Mouse (Mus musculus): ENCODE measurements around the gene Ddb1. TPM values are rescaled to one million over a fixed set of nuclear protein-coding genes. Genes with fewer than 3 reads are reported as not detected.
"Not testable (repeated sequence)": the region's sequence is repeated elsewhere in the genome, so short reads cannot be mapped to it uniquely, and the experiment has no call there.

Ddb1 gene
- 298 and 349 TPM in 2 replicates for total RNA-seq (2014; rRNA removed; ENCODE audit: low replicate concordance)
- polyA plus RNA-seq (2015; fragmentation: Nextera tagmentation; extraction: Ambion mirVana) = 130 and 137 TPM in 2 replicates

DNA sequence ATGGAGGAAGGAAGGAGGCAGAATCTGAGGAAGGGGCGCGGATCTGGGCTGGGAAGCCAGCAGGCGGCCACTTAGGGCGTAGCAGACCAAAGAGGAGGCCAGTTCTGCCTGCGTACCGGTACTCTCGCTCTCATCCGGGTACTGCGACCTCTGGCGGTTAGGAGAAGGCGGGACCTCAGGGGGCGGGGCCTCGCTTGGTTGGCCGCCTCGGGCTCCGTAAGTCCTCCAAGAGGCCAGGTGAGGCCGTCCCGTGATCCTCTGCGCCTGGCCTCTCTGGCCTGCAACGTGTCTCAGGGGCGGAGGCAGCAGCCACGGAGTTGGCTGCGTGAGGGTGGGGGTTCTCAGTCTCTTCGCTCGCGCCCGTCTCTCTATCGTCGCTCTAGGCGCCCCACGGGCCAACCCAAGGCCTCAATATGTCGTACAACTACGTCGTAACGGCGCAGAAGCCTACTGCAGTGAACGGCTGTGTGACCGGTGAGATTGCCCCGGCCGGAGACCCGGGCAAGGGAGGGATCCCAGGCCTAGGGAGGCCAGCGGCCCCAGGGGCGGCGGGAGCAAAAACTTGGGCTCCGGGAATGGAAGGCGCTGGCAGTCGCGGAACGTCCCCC, at the start of gene Ddb1, which contains the start of gene Tkfc:
TSS of gene Ddb1 (plus strand) at position 35 of the 608 bp plus-strand sequence.
TSS of gene Tkfc (minus strand) at position 362 of the 608 bp plus-strand sequence.
- H3K4me1 ChIP-seq (ENCODE audit: control insufficient read depth, insufficient read depth) = peaks cover 24% of the 10 kb centered on the region
- TF ChIP-seq CTCF (IDR thresholded peaks at IDR 0.05; ENCODE audit: low read depth) (peak; percentile 63), EP300 (IDR thresholded peaks at IDR 0.05; ENCODE audit: low read depth) (peak; percentile 90; the same call in 1 of the 2 replicates)
- DNase-seq (ENCODE audit: low spot score) = peak; percentile 98
- H3K9me3 ChIP-seq (replicated peaks; ENCODE audit: control insufficient read depth, low read length) = no peaks in the 10 kb centered on the region
- peaks cover 31% of the 10 kb centered on the region for H3K36me3 ChIP-seq (replicated peaks; ENCODE audit: control insufficient read depth, insufficient read depth, low read length)
- H3K4me3 ChIP-seq (ENCODE audit: low read depth, low read length) = peak within 1 kb of the TSS; percentile 91
- H3K27ac ChIP-seq (ENCODE audit: low read depth) = peak within 1 kb of the TSS; percentile 94
- peak within 1 kb of the TSS; percentile 79 for H3K4me2 ChIP-seq (ENCODE audit: low read depth, low read length)
- peak; percentile 97 for ATAC-seq (ENCODE audit: insufficient read depth, low read depth)
- H3K27me3 ChIP-seq (ENCODE audit: control insufficient read depth, insufficient read depth, low read length) = no peaks in the 10 kb centered on the region
- H3K9ac ChIP-seq (replicated peaks; ENCODE audit: low read depth, low read length) = peak within 1 kb of the TSS; percentile 87
- WGBS = under 1% methylated on average over 49 of the region's 49 CpGs

DNA sequence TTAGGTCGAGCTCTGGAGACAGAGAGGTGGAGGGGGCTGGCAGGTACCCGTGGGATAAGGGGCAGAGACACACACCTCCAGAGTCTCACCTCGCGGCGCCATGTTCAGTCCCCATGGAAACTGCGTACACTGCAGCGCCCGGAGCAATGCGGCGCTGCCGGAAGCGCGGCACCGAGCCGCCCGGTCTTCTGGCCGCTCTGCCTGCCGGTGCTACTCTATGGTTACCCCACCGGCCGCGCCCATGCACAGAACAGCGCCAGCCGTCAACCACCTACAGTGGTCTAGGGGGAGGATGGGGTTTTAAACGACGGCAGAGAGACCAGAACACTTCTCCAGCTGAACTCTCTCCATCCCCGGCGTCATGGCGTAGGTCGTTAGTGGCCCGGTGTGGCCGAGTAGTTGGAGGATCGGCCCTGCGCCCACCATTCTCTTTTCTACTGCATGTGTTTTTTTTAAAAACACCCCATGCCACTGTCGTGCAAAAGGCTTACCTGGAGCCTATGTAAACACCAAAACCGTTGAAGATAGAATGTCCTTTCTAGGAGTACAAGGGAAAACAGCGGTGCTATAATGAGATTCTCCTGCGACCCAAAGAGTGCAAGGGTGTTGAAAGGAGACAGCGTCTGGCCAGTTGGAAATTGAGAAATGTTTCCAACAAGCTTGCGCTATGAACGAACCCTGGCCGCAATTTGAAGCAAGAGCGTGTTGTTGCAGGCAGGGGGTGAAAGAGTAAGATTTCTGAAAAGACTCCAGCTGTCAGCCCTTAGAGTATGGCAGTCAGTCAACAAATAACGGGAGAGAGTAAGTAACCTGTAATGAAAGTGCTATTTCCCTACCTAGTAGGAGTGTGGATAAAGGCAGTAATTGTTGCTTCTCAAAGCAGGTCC, 49.3 kb upstream of the Ddb1 start, which contains the start of gene Tmem216:
TSS of gene Tmem216 (minus strand) at position 615 of the 887 bp plus-strand sequence.
- H3K4me3 ChIP-seq (ENCODE audit: low read depth, low read length) = peak within 1 kb of the TSS; percentile 61
- 0 out of 2 replicates have a peak, but pooled peaks cover 9% of the 10 kb centered on the region for H3K4me1 ChIP-seq (ENCODE audit: control insufficient read depth, insufficient read depth)
- peak; percentile 99 for ATAC-seq (ENCODE audit: insufficient read depth, low read depth)
- peak within 1 kb of the TSS; percentile 74 for H3K27ac ChIP-seq (ENCODE audit: low read depth)
- under 1% methylated on average over 43 of the region's 43 CpGs for WGBS
- H3K9me3 ChIP-seq (replicated peaks; ENCODE audit: control insufficient read depth, low read length) = no peaks in the 10 kb centered on the region
- H3K27me3 ChIP-seq (ENCODE audit: control insufficient read depth, insufficient read depth, low read length) = no peaks in the 10 kb centered on the region
- TF ChIP-seq EP300 (IDR thresholded peaks at IDR 0.05; ENCODE audit: low read depth) (no peak), CTCF (IDR thresholded peaks at IDR 0.05; ENCODE audit: low read depth) (no peak)
- peak within 1 kb of the TSS; percentile 60 for H3K9ac ChIP-seq (replicated peaks; ENCODE audit: low read depth, low read length)
- peak within 1 kb of the TSS; percentile 67 for H3K4me2 ChIP-seq (ENCODE audit: low read depth, low read length)
- H3K36me3 ChIP-seq (replicated peaks; ENCODE audit: control insufficient read depth, insufficient read depth, low read length) = peaks cover 11% of the 10 kb centered on the region
- peak; percentile 69 for DNase-seq (ENCODE audit: low spot score)

DNA sequence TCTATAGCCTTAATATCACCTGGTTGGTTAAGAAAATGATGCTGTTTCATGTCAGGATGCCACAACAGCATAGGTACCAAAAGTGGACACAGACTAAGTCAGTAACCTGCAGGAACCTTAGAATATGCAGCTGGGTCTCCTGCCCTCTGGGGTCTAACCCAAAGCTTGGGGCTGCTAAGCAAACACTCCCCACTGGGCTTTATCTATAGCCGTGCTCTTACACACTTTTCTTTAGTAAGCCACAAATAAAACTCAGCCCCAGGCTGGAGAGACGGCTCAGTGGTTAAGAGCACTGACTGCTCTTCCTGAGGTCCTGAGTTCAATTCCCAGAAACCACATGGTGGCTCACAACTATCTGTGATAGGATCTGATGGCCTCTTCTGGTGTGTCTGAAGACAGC, 48.1 kb upstream of the Ddb1 start:
- Histone ChIP-seq H3K4me3 (ENCODE audit: low read depth, low read length) (no peak overlapping the region), H3K4me2 (ENCODE audit: low read depth, low read length) (no peak overlapping the region), H3K9ac (replicated peaks; ENCODE audit: low read depth, low read length) (no peak overlapping the region), H3K36me3 (replicated peaks; ENCODE audit: control insufficient read depth, insufficient read depth, low read length) (peaks cover under 1% of the 10 kb centered on the region; the same call in 1 of the 2 replicates), H3K27ac (ENCODE audit: low read depth) (no peak overlapping the region), H3K27me3 (ENCODE audit: control insufficient read depth, insufficient read depth, low read length) (no peaks in the 10 kb centered on the region), H3K4me1 (ENCODE audit: control insufficient read depth, insufficient read depth) (peaks cover 17% of the 10 kb centered on the region; the same call in 1 of the 2 replicates), H3K9me3 (replicated peaks; ENCODE audit: control insufficient read depth, low read length) (no peaks in the 10 kb centered on the region)
- DNase-seq (ENCODE audit: low spot score) = no peak
- 64% methylated on average over 2 of the region's 2 CpGs for WGBS
- no peak for ATAC-seq (ENCODE audit: insufficient read depth, low read depth)
- TF ChIP-seq EP300 (IDR thresholded peaks at IDR 0.05; ENCODE audit: low read depth) (no peak), CTCF (IDR thresholded peaks at IDR 0.05; ENCODE audit: low read depth) (no peak)

DNA sequence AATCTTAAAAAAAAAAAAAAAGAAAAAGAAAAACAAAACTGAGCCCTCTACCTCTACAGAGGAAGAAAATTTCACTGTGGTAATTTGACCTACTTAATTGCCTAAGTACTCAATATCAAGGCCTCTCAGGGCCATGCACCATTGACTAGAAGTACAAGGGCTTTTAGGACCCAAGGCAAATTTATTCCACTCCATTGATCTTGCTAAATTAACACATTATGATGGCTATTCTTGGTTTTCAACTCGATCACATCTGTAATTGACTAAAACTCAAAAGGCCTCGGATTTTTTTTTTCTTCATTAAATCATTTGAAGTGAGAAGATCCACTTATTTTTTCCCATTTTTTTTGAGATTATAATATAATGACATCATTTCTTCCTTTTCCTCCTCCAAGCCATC, 47.7 kb upstream of the Ddb1 start:
- Histone ChIP-seq H3K9me3 (replicated peaks; ENCODE audit: control insufficient read depth, low read length) (no peaks in the 10 kb centered on the region), H3K4me3 (ENCODE audit: low read depth, low read length) (no peak overlapping the region), H3K9ac (replicated peaks; ENCODE audit: low read depth, low read length) (no peak overlapping the region), H3K4me1 (ENCODE audit: control insufficient read depth, insufficient read depth) (peaks cover 18% of the 10 kb centered on the region; the same call in 1 of the 2 replicates), H3K27ac (ENCODE audit: low read depth) (no peak overlapping the region), H3K4me2 (ENCODE audit: low read depth, low read length) (no peak overlapping the region), H3K36me3 (replicated peaks; ENCODE audit: control insufficient read depth, insufficient read depth, low read length) (no peaks in the 10 kb centered on the region), H3K27me3 (ENCODE audit: control insufficient read depth, insufficient read depth, low read length) (no peaks in the 10 kb centered on the region)
- 75% methylated on average over 2 of the region's 2 CpGs for WGBS
- no peak for TF ChIP-seq CTCF (IDR thresholded peaks at IDR 0.05; ENCODE audit: low read depth)
- no peak for TF ChIP-seq EP300 (IDR thresholded peaks at IDR 0.05; ENCODE audit: low read depth)
- ATAC-seq (ENCODE audit: insufficient read depth, low read depth) = no peak
- no peak for DNase-seq (ENCODE audit: low spot score)

DNA sequence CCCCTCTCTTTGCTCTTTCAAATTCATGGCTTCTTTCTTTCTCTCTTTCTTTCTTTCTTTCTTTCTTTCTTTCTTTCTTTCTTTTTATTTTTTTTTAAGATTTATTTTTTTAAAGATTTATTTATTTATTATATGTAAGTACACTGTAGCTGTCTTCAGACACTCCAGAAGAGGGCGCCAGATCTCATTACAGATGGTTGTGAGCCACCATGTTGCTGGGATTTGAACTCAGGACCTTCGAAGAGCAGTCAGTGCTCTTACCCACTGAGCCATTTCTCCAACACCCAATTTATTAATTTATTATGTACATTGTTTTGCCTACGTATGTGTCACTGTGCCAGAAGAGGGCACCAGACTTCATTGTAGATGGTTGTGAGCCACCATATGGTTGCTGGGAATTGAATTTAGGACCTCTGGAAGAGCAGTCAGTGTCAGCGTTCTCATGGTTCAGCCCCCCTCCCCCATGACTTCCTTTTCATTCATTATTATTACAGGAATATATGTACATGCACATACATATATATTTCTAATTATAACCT, 47.2 kb upstream of the Ddb1 start:
- H3K4me3 ChIP-seq (ENCODE audit: low read depth, low read length); H3K4me2 ChIP-seq (ENCODE audit: low read depth, low read length); H3K27ac ChIP-seq (ENCODE audit: low read depth); H3K27me3 ChIP-seq (ENCODE audit: control insufficient read depth, insufficient read depth, low read length); H3K36me3 ChIP-seq (replicated peaks; ENCODE audit: control insufficient read depth, insufficient read depth, low read length); ATAC-seq (ENCODE audit: insufficient read depth, low read depth); H3K9ac ChIP-seq (replicated peaks; ENCODE audit: low read depth, low read length); DNase-seq (ENCODE audit: low spot score); H3K9me3 ChIP-seq (replicated peaks; ENCODE audit: control insufficient read depth, low read length): not testable (repeated sequence)
- peaks cover 18% of the 10 kb centered on the region; the same call in 1 of the 2 replicates for H3K4me1 ChIP-seq (ENCODE audit: control insufficient read depth, insufficient read depth)
- WGBS = 76% methylated on average over 4 of the region's 4 CpGs
